Comparison of ENCODE assay signal across 8 mouse cellular contexts in the genomic region with DNA sequence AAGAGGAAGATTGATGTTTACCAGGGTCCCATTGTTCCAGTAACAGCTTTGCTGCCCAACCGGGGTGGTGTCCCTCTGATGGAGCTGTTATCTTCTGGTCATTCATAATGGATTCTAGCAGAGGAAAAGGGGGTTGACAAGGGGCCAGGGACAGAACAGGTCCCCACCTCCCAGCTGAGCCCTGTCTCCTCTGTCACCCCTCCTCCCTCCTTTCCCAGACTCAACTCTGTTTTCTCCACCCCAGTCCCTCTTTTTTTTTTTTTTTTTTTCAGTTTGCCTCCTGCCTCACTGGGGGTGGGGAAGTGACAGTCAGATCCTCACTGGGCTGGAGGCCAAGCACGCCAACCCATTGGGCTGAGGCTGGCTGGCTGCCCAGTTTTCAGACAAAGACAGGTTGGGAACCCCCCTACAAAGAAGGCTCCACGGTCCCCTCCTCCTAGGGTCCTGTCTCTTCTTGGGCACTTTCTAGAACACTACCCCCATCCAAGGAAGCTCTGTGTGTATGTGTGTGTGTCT.
DNase-seq lines count a peak whose midpoint lies in the region; ATAC-seq and TF ChIP-seq lines count a peak whose summit lies in the region.

No protein-coding gene starts in this region.

- peaks cover 44% of the 10 kb centered on the region for H3K4me1 ChIP-seq in embryonic facial prominence, embryonic 13.5 days
- peaks cover 17% of the 10 kb centered on the region for H3K4me1 ChIP-seq in heart, postnatal 0 days (ENCODE audit: control insufficient read depth, insufficient read depth)
- H3K4me1 ChIP-seq in liver, embryonic 16.5 days (ENCODE audit: control insufficient read depth, low read depth, low read length): peaks cover 3% of the 10 kb centered on the region

- H3K27ac ChIP-seq in embryonic facial prominence, embryonic 13.5 days: peak overlapping the region; percentile 90
- peak overlapping the region; percentile 74 for H3K27ac ChIP-seq in heart, postnatal 0 days (ENCODE audit: low read depth)
- H3K27ac ChIP-seq in liver, embryonic 16.5 days (ENCODE audit: low read length): no peak overlapping the region

- H3K9ac ChIP-seq in embryonic facial prominence, embryonic 13.5 days: no peak overlapping the region
- H3K9ac ChIP-seq in heart, postnatal 0 days (replicated peaks; ENCODE audit: low read depth, low read length): peak overlapping the region; percentile 33; the same call in 1 of the 2 replicates
- H3K9ac ChIP-seq in liver, embryonic 16.5 days (ENCODE audit: low read depth, low read length): no peak overlapping the region

- no peaks in the 10 kb centered on the region for H3K36me3 ChIP-seq in embryonic facial prominence, embryonic 13.5 days
- no peaks in the 10 kb centered on the region for H3K36me3 ChIP-seq in heart, postnatal 0 days (replicated peaks; ENCODE audit: control insufficient read depth, insufficient read depth, low read length)
- H3K36me3 ChIP-seq in liver, embryonic 16.5 days (ENCODE audit: control insufficient read depth, insufficient read depth): no peaks in the 10 kb centered on the region

- no peaks in the 10 kb centered on the region for H3K9me3 ChIP-seq in embryonic facial prominence, embryonic 13.5 days
- no peaks in the 10 kb centered on the region for H3K9me3 ChIP-seq in heart, postnatal 0 days (replicated peaks; ENCODE audit: control insufficient read depth, low read length)
- no peaks in the 10 kb centered on the region for H3K9me3 ChIP-seq in liver, embryonic 16.5 days (replicated peaks; ENCODE audit: control insufficient read depth, low read length)

- DNase-seq in testis, postnatal 10 days (ENCODE audit: low spot score): peak; percentile 66
- no peak for DNase-seq in testis, postnatal 14 days (ENCODE audit: low spot score)
- peak; percentile 65 for DNase-seq in heart, postnatal 0 days (ENCODE audit: low spot score)
- peak; percentile 67 to 83 for DNase-seq in kidney, postnatal 36 days
- DNase-seq in ovary, postnatal 14 days (ENCODE audit: low spot score): peak; percentile 14
- DNase-seq in thymus, postnatal 14 days: no peak

- H3K4me3 ChIP-seq in embryonic facial prominence, embryonic 13.5 days: no peak overlapping the region
- H3K4me3 ChIP-seq in heart, postnatal 0 days (ENCODE audit: low read depth, low read length): peak overlapping the region; percentile 15; the same call in 1 of the 2 replicates
- no peak overlapping the region for H3K4me3 ChIP-seq in liver, embryonic 16.5 days (ENCODE audit: low read depth, low read length)

- H3K27me3 ChIP-seq in embryonic facial prominence, embryonic 13.5 days: no peaks in the 10 kb centered on the region
- no peaks in the 10 kb centered on the region for H3K27me3 ChIP-seq in heart, postnatal 0 days (ENCODE audit: control insufficient read depth, insufficient read depth, low read length)
- no peaks in the 10 kb centered on the region for H3K27me3 ChIP-seq in liver, embryonic 16.5 days (ENCODE audit: control insufficient read depth, insufficient read depth, low read depth, low read length)

- 13% methylated on average over 3 of the region's 3 CpGs for WGBS in embryonic facial prominence, embryonic 13.5 days
- WGBS in heart, postnatal 0 days: 1% methylated on average over 3 of the region's 3 CpGs
- WGBS in liver, embryonic 16.5 days (ENCODE audit: insufficient replicate concordance): 7% methylated on average over 3 of the region's 3 CpGs

- H3K4me2 ChIP-seq in embryonic facial prominence, embryonic 13.5 days: peak overlapping the region; percentile 12; the same call in 1 of the 2 replicates
- peak overlapping the region; percentile 42 for H3K4me2 ChIP-seq in heart, postnatal 0 days (ENCODE audit: low read depth, low read length)
- peak overlapping the region; percentile 28 for H3K4me2 ChIP-seq in liver, embryonic 16.5 days (ENCODE audit: low read depth, low read length)

- TF ChIP-seq EP300 in heart, postnatal 0 days (IDR thresholded peaks at IDR 0.05; ENCODE audit: low read depth): no peak

- peak; percentile 67; the same call in 1 of the 2 replicates for ATAC-seq in embryonic facial prominence, embryonic 13.5 days (ENCODE audit: insufficient number of reproducible peaks, insufficient read depth, low FRiP score, low TSS enrichment, low read depth)
- ATAC-seq in heart, postnatal 0 days (ENCODE audit: insufficient read depth, low read depth): peak; percentile 82
- peak; percentile 67 for ATAC-seq in liver, embryonic 16.5 days (ENCODE audit: low read depth)

- no peak for TF ChIP-seq CTCF in heart, postnatal 0 days (IDR thresholded peaks at IDR 0.05; ENCODE audit: low read depth)

Comparison
In these comparisons a context has a peak if more than half of its experiments do, and no peak if none do; other contexts are left out.
1. DNase-seq: peak in testis, postnatal 10 days (single experiment), heart, postnatal 0 days (single experiment), kidney, postnatal 36 days (2 of 2) and ovary, postnatal 14 days (single experiment); none in testis, postnatal 14 days (single experiment) and thymus, postnatal 14 days (single experiment).
2. Peak in every context shown above with its lines, with median percentiles within 50 percentile points of each other: ATAC-seq and H3K4me2 ChIP-seq.